Mouse (Mus musculus): ENCODE results near the gene Rbm43. TPM values are rescaled to one million over a fixed set of nuclear protein-coding genes. Genes with fewer than 3 reads are reported as not detected.
A peak's percentile ranks its signal among the peaks of the same experiment; 100 is the strongest.

The Rbm43 gene
- total and polyA plus RNA-seq, 2 experiments: 2.3 to 6.1 TPM

DNA sequence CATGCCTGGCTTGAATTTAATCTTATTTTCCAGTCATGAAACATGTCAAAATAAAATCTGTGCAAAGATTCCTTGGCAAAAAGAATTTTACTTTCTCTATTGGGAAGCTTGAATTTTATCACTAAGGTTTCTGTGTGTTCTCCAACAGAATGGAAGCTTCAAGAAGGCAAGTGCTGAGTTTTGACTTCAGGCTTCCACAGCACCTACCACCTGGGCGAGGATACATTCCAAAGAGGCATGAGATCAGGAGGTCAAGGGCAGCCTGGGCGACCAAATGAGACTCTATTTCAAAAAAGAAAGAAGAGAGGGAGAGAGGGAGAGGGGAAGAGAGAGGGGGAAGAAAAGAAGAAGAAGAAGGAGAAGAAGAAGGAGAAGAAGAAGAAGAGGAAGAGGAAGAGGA lies 10.8 kb upstream of the Rbm43 start:
- Histone ChIP-seq H3K36me3 (ENCODE audit: control insufficient read depth, insufficient read depth, low read length) (peaks cover 16% of the 10 kb centered on the region), H3K4me1 (ENCODE audit: control insufficient read depth, insufficient read depth, low read length) (no peaks in the 10 kb centered on the region), H3K27me3 (ENCODE audit: control insufficient read depth, insufficient read depth, low read length) (no peaks in the 10 kb centered on the region), H3K79me2 (ENCODE audit: control insufficient read depth, insufficient read depth, low read length) (no peaks in the 10 kb centered on the region), H3K27ac (replicated peaks; ENCODE audit: insufficient read depth, low read depth, low read length) (no peak overlapping the region), H3K9ac (ENCODE audit: low read depth, low read length) (no peak overlapping the region), H3K4me3 (ENCODE audit: insufficient read depth, low read depth, low read length) (no peak overlapping the region)
- TF ChIP-seq CTCF (IDR thresholded peaks at IDR 0.05; ENCODE audit: low read depth, low read length) (no peak), POLR2A (IDR thresholded peaks at IDR 0.05; ENCODE audit: extremely low read depth, insufficient read depth, low read length) (no peak)
- WGBS: 68% methylated on average over 2 of the region's 2 CpGs
- no peak for DNase-seq (ENCODE audit: extremely low read depth, low read depth, low spot score)

DNA sequence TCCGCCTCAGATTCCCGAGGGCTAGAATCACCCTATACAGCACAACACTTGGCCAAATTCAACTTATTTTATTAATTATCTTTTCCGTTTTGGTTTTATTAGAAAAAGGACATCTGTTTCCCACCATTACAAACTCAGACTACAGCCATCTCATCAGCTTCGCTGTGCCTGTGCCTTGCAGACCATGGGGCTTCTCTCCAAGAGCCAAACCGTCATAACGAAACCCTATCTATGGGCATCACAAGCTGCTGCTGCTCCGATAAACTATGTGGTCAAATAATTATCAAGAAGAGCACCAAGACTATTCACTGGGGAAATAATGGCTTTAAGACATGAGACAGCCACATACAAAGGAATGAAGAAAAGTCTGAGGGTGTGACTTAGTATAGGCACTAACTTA lies 6.9 kb upstream of the Rbm43 start:
- Histone ChIP-seq H3K4me3 (ENCODE audit: insufficient read depth, low read depth, low read length) (no peak overlapping the region), H3K36me3 (ENCODE audit: control insufficient read depth, insufficient read depth, low read length) (no peaks in the 10 kb centered on the region), H3K27ac (replicated peaks; ENCODE audit: insufficient read depth, low read depth, low read length) (no peak overlapping the region), H3K9ac (ENCODE audit: low read depth, low read length) (no peak overlapping the region), H3K79me2 (ENCODE audit: control insufficient read depth, insufficient read depth, low read length) (no peaks in the 10 kb centered on the region), H3K4me1 (ENCODE audit: control insufficient read depth, insufficient read depth, low read length) (no peaks in the 10 kb centered on the region), H3K27me3 (ENCODE audit: control insufficient read depth, insufficient read depth, low read length) (no peaks in the 10 kb centered on the region)
- DNase-seq (ENCODE audit: extremely low read depth, low read depth, low spot score): no peak
- 87% methylated on average over 7 of the region's 7 CpGs for WGBS
- TF ChIP-seq POLR2A (IDR thresholded peaks at IDR 0.05; ENCODE audit: extremely low read depth, insufficient read depth, low read length) (no peak), CTCF (IDR thresholded peaks at IDR 0.05; ENCODE audit: low read depth, low read length) (no peak)

DNA sequence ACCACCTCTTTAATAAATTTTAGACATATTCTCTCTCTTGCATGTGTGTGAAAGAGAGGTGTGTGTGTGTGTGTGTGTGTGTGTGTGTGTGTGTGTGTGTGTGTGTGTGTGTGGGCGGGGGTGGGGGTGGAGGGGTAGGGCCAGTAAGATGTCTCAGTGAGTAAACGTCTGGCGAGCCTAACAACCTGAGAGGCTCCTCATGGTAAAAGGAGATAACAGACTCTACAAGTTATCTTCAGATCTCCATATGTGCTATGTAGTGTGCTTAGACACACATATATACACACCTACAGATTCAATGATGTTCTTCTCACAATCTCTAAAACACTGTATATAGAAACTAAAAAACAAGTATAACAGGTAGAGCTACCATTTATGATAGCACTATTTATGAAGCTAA lies 3.8 kb upstream of the Rbm43 start:
- H3K4me1 ChIP-seq (ENCODE audit: control insufficient read depth, insufficient read depth, low read length): peaks cover 2% of the 10 kb centered on the region; the same call in 1 of the 2 replicates
- H3K27me3 ChIP-seq (ENCODE audit: control insufficient read depth, insufficient read depth, low read length): no peaks in the 10 kb centered on the region
- H3K36me3 ChIP-seq (ENCODE audit: control insufficient read depth, insufficient read depth, low read length): no peaks in the 10 kb centered on the region
- WGBS: 70% methylated on average over 3 of the region's 3 CpGs
- no peak overlapping the region for H3K4me3 ChIP-seq (ENCODE audit: insufficient read depth, low read depth, low read length)
- no peak overlapping the region for H3K27ac ChIP-seq (replicated peaks; ENCODE audit: insufficient read depth, low read depth, low read length)
- no peaks in the 10 kb centered on the region for H3K79me2 ChIP-seq (ENCODE audit: control insufficient read depth, insufficient read depth, low read length)
- no peak overlapping the region for H3K9ac ChIP-seq (ENCODE audit: low read depth, low read length)
- DNase-seq (ENCODE audit: extremely low read depth, low read depth, low spot score): no peak
- TF ChIP-seq POLR2A (IDR thresholded peaks at IDR 0.05; ENCODE audit: extremely low read depth, insufficient read depth, low read length) (no peak), CTCF (IDR thresholded peaks at IDR 0.05; ENCODE audit: low read depth, low read length) (no peak)

DNA sequence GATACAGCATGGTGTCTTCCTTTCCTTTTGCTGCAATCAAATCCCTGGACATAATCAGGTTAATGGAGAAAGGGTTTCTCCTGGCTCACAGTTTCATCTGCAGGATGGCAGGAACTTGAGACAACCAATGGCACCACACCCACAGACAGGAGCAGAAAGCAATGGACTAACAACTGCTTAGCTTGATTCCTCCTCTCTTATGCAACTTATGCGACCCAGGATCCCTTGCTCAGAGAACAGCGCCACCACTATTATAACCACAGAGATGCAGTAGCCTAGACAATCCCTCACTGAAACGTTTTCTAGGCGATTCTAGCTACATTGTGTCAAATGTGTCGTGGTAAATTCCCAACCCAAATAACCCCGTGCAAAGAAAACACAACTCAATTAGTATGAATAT lies 2.0 kb upstream of the Rbm43 start:
- WGBS: 78% methylated on average over 6 of the region's 6 CpGs
- no peaks in the 10 kb centered on the region for H3K27me3 ChIP-seq (ENCODE audit: control insufficient read depth, insufficient read depth, low read length)
- TF ChIP-seq CTCF (IDR thresholded peaks at IDR 0.05; ENCODE audit: low read depth, low read length) (no peak), POLR2A (IDR thresholded peaks at IDR 0.05; ENCODE audit: extremely low read depth, insufficient read depth, low read length) (no peak)
- peaks cover 2% of the 10 kb centered on the region; the same call in 1 of the 2 replicates for H3K4me1 ChIP-seq (ENCODE audit: control insufficient read depth, insufficient read depth, low read length)
- H3K79me2 ChIP-seq (ENCODE audit: control insufficient read depth, insufficient read depth, low read length): no peaks in the 10 kb centered on the region
- no peak overlapping the region for H3K4me3 ChIP-seq (ENCODE audit: insufficient read depth, low read depth, low read length)
- no peak overlapping the region for H3K27ac ChIP-seq (replicated peaks; ENCODE audit: insufficient read depth, low read depth, low read length)
- no peak overlapping the region for H3K9ac ChIP-seq (ENCODE audit: low read depth, low read length)
- no peaks in the 10 kb centered on the region for H3K36me3 ChIP-seq (ENCODE audit: control insufficient read depth, insufficient read depth, low read length)
- no peak for DNase-seq (ENCODE audit: extremely low read depth, low read depth, low spot score)

DNA sequence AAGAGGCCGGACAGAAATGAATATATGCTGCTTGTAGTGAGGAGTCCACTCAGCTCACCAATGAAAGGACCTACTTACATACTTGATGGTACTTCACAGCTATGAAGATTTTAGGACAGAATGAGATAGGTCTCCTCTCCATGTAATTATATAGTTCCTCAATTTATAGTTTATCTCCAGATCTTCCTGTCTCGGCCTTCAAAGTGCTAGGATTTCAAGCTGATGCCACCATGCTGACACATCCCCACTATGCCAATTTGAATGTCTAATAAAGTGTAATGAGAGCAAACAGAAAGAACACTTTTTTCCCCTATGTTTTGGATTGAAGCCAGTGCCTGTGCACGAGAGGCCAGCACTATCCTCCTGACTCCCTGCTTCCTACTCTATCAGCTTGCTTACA lies 1.6 kb upstream of the Rbm43 start:
- 81% methylated on average over 3 of the region's 3 CpGs for WGBS
- Histone ChIP-seq H3K79me2 (ENCODE audit: control insufficient read depth, insufficient read depth, low read length) (no peaks in the 10 kb centered on the region), H3K4me1 (ENCODE audit: control insufficient read depth, insufficient read depth, low read length) (peaks cover 2% of the 10 kb centered on the region; the same call in 1 of the 2 replicates), H3K9ac (ENCODE audit: low read depth, low read length) (no peak overlapping the region), H3K27me3 (ENCODE audit: control insufficient read depth, insufficient read depth, low read length) (no peaks in the 10 kb centered on the region), H3K27ac (replicated peaks; ENCODE audit: insufficient read depth, low read depth, low read length) (no peak overlapping the region), H3K4me3 (ENCODE audit: insufficient read depth, low read depth, low read length) (no peak overlapping the region), H3K36me3 (ENCODE audit: control insufficient read depth, insufficient read depth, low read length) (no peaks in the 10 kb centered on the region)
- no peak for DNase-seq (ENCODE audit: extremely low read depth, low read depth, low spot score)
- no peak for TF ChIP-seq POLR2A (IDR thresholded peaks at IDR 0.05; ENCODE audit: extremely low read depth, insufficient read depth, low read length)
- no peak for TF ChIP-seq CTCF (IDR thresholded peaks at IDR 0.05; ENCODE audit: low read depth, low read length)

DNA sequence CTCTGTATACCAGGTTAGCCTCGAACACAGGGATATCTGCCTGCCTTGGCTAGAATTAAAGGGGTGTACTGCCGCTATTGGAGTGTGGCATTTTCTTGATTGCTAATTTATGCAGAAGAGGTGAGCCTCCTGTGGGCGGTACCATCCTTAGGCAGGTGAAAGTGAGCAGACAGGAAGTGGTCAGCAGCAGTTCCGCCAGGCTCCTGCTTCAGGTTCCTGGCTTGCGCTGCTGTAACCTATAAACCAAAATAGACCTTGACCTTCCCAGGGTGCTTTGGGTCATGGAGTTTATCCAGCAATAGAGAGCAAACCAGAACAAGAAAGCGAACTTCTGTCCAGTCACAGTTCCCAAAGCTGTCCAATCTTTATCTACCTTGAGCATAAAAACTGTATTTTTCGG lies 958 bp upstream of the Rbm43 start:
- 81% methylated on average over 7 of the region's 7 CpGs for WGBS
- peaks cover 2% of the 10 kb centered on the region; the same call in 1 of the 2 replicates for H3K4me1 ChIP-seq (ENCODE audit: control insufficient read depth, insufficient read depth, low read length)
- no peak overlapping the region for H3K27ac ChIP-seq (replicated peaks; ENCODE audit: insufficient read depth, low read depth, low read length)

More for the DNA sequence above, 958 bp upstream of the Rbm43 start:
- H3K27me3 ChIP-seq (ENCODE audit: control insufficient read depth, insufficient read depth, low read length): no peaks in the 10 kb centered on the region
- TF ChIP-seq POLR2A (IDR thresholded peaks at IDR 0.05; ENCODE audit: extremely low read depth, insufficient read depth, low read length) (no peak), CTCF (IDR thresholded peaks at IDR 0.05; ENCODE audit: low read depth, low read length) (no peak)
- DNase-seq (ENCODE audit: extremely low read depth, low read depth, low spot score): peak; percentile 70
- no peaks in the 10 kb centered on the region for H3K79me2 ChIP-seq (ENCODE audit: control insufficient read depth, insufficient read depth, low read length)
- no peak overlapping the region for H3K4me3 ChIP-seq (ENCODE audit: insufficient read depth, low read depth, low read length)
- H3K9ac ChIP-seq (ENCODE audit: low read depth, low read length): no peak overlapping the region
- no peaks in the 10 kb centered on the region for H3K36me3 ChIP-seq (ENCODE audit: control insufficient read depth, insufficient read depth, low read length)
